Mouse (Mus musculus) lung, postnatal 0 days (tissue): ENCODE measurements around the gene Ptpn3.

ENCODE experiments used
- CTCF ChIP-seq: IDR thresholded peaks from 2 replicates; pipeline ENCODE4 v1.5.1; 2016; ENCODE audit warnings: antibody characterized with exemption, mild to moderate bottlenecking
- EP300 ChIP-seq: IDR thresholded peaks from 2 replicates; pipeline ENCODE4 v1.6.1; 2016; ENCODE audit warnings: antibody characterized with exemption, mild to moderate bottlenecking, control low read depth

GRCm38 (mm10) chr4:57202660-57203361, 98.8 kb downstream of the Ptpn3 start:
- TF ChIP-seq EP300, result peak; percentile 76; the same call in 1 of the 2 replicates
- TF ChIP-seq CTCF, result peak; percentile 42; the same call in 1 of the 2 replicates
